Mouse (Mus musculus) urinary bladder, postnatal 25 days (tissue): ENCODE data around the gene Zfp652.

Experiments used
- DNase-seq: peaks from one replicate; pipeline ENCODE4 v3.0.0; 2022; ENCODE audit warnings: low spot score

Zfp652 gene

GRCm38 (mm10) chr11:95809603-95810002 lies 97.1 kb downstream of the Zfp652 start:
- no peak for DNase-seq

DNA sequence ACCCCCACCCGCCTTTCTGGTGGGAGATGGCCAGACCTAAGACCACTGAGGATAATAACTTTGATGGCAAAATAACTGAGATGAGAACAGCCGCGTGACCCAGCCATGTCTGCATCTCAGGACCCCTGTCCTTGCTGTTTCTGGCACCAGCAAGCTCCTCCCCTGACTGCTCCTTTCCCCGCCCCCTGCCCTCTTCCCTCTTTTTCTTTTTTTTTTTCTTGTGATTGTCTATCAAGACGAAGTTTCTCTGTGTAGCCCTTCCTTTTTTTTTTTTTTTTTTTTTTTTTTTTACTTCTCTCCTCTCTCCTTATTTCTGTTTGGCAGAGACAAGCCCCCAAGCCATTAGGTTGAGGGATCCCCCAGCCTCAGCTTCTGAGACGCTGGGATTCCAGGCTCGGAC lies 98.4 kb downstream of the Zfp652 start:
- no peak for DNase-seq

GRCm38 (mm10) chr11:95811741-95812140 lies 99.3 kb downstream of the Zfp652 start:
- DNase-seq, result no peak

GRCm38 (mm10) chr11:95812224-95812623 lies 99.8 kb downstream of the Zfp652 start:
- DNase-seq, result no peak

GRCm38 (mm10) chr11:95814101-95814500 lies 101.6 kb downstream of the Zfp652 start:
- DNase-seq, result no peak

GRCm38 (mm10) chr11:95814857-95815256 lies 102.4 kb downstream of the Zfp652 start:
- no peak for DNase-seq

GRCm38 (mm10) chr11:95815412-95815811 lies 102.9 kb downstream of the Zfp652 start:
- no peak for DNase-seq

DNA sequence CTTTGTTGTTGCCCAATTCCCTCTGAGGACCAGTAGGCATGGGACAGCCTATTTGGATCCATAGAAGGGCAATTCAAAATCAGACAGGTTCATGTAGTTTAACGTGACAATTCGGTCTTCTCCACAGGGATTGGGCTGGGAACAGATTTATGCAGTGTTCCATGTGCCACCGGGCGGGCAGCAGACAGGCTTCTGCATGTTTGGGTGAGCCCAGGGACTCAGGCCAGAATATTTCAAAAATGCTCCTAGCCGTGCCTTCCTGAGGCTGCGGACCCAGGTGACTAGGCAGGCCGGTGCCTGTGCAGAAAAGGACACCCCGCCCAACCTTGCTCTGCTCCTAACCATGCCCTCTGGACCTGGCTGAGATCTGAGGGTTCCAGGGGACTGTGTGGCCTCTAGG lies 106.7 kb downstream of the Zfp652 start:
- peak; percentile 45 for DNase-seq

GRCm38 (mm10) chr11:95821511-95821910 lies 109.0 kb downstream of the Zfp652 start:
- no peak for DNase-seq

DNA sequence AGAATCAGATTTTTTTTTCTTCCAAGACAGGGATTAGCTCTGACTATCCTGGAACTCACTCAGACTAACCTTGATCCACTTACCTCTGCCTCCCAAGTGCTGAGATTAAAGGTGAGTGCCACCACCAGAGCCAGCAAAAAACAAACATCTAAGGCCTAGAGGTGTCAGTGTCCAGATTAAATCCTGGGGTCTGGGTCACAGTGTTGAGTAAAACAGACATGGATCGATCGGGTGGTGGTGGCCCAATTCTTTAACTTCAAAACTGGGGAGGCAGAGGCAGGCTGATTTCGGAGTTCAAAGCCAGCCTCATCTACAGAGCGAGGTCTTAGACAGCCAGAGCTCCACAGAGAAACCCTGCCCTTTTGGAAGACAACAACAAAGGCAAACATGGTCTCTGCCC lies 110.0 kb downstream of the Zfp652 start:
- DNase-seq, result no peak

DNA sequence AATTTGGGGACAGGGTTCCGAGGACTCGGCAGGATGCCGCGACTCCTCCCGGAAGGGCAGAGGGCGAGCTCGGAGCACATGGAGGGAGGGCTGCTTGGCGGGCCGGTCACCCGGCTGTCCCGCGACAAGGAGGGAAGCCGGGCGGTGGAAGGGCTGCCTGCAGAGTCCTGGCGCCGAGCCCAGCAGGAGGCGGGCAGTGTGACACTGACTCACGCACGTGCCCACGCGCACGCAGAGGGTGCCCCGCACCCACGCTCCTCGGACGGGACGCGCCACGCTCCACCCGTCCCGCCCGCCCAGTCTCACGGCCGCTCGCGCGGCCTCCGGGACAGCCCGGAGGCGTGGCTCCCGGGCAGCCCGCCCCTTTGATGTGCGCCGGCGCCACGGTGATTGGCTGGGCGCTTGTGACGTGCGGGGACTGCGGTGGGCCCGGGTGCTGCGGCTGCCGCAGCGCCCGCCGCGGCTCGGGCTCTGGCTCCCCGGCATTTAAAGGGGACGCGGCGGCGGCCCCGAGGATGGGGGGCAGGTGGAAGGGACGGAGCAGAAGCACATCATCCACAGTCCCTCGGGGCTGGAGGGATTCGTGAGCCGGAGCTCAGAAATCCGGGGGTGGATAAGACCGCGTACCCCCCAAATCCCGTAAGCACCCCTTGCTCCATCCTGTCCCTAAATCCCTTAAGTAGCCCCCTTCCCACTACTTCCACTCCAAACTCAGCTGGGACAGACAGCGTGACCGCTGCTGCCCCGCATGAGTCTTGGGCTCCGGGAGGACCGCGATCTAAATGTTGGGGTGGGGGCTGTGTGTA lies 111.8 kb downstream of the Zfp652 start, which contains the start of gene Phospho1:
Phospho1 (plus strand) TSS at position 429 of the 806 bp plus-strand sequence.
- peak; percentile 91 for DNase-seq

- DNase-seq, result no peak
These were observed 112.4 kb downstream of the Zfp652 start for GRCm38 (mm10) chr11:95824877-95825243.

- no peak for DNase-seq
These were observed 113.2 kb downstream of the Zfp652 start for GRCm38 (mm10) chr11:95825625-95826024.

DNA sequence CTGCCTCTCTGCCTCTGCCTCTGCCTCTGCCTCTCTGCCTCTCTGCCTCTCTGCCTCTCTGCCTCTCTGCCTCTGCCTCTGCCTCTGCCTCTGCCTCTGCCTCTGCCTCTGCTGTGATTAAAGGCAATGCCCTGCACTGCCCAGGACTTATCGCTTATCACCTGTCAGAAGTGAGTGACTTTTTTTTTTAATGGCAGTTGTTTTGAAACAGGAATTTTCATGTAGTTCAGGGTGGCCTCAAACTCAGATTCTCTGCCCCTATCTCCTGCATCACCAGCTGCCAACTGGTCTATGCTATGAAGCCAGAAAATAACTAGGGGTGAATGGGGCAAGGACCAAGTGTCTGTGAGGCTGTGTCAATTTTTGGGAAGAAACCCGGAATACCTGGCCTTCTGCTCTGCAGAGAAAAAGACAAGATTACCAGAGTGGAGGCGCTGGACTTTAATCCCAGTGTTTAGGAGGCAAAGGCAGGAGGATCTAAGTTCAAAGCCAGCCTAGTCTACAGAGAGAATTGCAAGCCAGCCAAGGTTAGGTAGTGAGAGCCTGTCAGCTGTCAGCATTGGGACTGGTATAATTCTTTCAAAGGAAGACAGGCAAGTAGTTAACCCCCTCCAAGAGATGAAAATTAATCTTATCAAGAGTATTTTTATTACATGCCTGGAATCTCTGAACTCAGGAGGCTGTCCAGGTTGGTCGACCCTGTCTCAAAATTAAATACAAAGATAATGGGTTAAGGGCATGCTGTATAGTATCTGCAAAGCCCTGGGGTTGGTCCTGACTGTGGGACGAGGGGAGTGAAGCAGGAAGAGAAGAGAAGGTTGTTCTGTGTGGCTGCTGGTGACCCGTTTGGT lies 114.1 kb downstream of the Zfp652 start:
- no peak for DNase-seq

DNA sequence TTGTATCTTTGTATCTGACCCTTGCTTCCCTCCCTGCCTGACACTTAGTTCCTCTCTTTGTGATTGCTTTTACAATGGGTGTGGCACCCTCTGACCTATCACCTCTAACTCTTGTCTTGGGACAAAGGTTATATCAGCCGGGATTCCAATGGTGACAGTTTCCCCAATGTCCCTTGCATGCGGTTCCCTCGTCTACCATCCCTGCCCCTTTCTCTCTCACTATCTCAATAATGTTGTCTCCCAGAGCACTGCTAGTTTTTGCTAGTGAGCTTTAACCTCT lies 114.6 kb downstream of the Zfp652 start:
- DNase-seq, result no peak

GRCm38 (mm10) chr11:95827464-95828085 lies 115.1 kb downstream of the Zfp652 start:
- peak; percentile 65 for DNase-seq

DNA sequence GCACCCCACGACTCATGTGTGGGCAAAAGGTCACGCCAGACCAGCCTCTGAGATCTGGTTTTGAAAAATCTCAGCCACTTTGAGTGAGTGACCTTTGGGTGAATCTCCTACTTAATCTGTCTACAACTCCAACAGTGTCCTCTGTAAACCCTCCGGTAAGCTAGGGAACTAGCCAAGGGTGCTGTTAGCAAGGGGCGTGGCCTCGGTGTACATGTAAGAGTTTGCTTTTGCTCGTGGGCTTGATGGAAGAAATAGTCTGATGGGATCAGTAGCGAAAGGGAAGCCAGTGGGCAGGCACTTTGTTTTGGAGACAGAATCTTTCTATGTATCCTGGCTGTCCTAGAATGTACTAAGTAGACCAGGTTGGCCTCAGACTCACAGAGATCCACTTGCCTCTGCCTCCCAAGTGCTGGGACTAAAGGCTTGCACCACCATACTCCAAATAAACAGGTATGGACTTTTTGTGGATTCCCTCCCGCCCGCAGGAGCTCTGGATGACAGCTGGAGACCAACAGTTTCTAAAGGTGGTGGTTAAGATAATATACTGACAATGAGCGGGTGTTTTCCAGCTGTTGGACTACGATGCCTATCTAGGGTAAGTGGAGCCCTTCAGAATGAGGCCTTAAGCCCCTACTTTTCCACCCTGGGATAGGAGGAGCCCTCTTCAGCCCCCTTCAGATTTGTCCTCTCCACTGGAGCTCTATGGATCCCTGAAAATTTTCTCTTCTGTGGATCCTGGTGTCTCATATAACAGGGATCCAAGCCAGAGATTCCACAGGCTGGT lies 115.9 kb downstream of the Zfp652 start:
- no peak for DNase-seq

GRCm38 (mm10) chr11:95829526-95830050 lies 117.1 kb downstream of the Zfp652 start:
- DNase-seq, result no peak

- DNase-seq, result no peak
These were observed 118.2 kb downstream of the Zfp652 start for GRCm38 (mm10) chr11:95830411-95831275.

DNA sequence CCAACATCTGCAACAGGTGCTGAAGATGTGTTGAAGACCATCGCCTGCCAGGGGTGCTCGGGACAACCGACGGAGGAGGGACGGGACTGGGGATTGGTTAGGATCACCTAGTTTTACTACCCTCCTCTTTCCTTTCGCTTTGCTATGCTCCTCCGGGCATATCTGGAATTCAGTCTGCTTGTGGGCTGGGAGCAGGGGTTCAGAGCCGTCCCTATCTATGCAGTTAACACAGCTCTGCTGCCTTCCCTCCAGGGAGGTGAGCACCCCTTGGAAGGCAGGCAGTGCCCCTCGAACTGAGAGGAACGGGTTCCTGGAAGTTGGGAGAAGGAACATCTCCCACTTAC lies 118.8 kb downstream of the Zfp652 start:
- no peak for DNase-seq

GRCm38 (mm10) chr11:95831641-95832040 lies 119.2 kb downstream of the Zfp652 start:
- DNase-seq, result no peak
